Mouse (Mus musculus): ENCODE results near the gene Vmn2r87.

DNA sequence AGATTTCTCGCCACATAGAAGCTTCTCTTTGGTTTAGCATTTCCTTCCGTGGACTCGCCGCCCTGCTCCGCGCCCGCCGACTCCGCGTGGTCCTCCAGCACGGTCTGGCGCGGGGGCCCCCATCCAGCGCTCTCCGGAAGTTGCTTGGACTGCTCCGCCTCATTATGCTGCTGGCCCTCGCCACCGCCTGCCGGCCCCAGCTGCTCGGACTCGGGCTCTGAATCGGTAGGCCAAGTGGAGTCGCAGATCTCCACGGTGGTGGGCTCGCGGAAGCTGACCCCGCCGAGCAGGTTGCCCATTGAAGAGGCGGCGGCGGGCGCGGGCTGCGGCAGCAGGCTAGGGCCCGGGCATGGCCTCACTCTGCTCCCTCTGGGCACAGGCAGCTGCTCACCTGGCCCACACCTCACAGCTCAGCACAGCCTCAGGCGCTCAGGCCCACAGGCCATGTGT is 26.9 kb downstream of the Vmn2r87 start:
- no peak for TF ChIP-seq CTCF (IDR thresholded peaks at IDR 0.05; ENCODE audit: control insufficient read depth, insufficient read depth, insufficient replicate concordance, low read depth, low read length)
- TF ChIP-seq POLR2A (IDR thresholded peaks at IDR 0.05; ENCODE audit: control insufficient read depth, low read depth, low read length), result no peak
